Mouse (Mus musculus): ENCODE results near the gene Mon1a.

Gene Mon1a

DNA sequence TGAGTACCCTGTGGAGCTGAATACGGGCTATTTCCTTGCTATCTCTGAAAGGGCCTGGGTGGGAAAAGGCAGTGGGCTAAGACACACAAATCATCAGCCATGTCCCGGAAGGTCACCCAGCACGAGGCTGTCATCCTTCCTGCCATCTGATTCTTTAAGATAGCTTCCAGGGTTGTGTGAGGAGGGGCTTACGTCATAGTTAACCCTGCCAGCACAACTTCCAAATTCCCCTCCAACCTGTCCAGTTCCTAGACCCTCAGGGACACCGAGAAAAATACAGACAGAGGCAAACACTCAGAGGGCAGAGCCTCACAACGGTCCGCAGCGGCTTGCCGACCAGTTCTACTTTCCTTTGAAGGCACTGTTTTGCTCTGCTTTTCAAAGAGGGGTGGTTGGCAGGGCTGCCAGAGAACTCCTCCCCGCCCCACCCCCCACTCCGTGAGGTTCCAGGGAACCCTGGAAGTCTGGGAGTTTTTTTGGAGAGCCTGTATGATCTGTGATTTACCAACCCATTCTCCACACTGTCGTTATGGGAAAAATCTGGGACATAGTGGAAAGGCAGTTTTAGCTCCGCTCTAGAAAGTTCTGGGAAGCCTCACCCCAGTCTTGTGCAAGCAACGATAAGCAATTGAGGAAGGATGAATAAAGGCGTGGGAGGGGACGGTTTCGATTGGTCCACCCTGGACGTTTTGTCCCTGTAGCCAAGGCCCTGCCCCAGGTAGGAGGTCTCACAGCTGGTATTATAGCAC is 20.6 kb downstream of the Mon1a start:
- DNase-seq (ENCODE audit: low spot score in 2 of 2): no peak

DNA sequence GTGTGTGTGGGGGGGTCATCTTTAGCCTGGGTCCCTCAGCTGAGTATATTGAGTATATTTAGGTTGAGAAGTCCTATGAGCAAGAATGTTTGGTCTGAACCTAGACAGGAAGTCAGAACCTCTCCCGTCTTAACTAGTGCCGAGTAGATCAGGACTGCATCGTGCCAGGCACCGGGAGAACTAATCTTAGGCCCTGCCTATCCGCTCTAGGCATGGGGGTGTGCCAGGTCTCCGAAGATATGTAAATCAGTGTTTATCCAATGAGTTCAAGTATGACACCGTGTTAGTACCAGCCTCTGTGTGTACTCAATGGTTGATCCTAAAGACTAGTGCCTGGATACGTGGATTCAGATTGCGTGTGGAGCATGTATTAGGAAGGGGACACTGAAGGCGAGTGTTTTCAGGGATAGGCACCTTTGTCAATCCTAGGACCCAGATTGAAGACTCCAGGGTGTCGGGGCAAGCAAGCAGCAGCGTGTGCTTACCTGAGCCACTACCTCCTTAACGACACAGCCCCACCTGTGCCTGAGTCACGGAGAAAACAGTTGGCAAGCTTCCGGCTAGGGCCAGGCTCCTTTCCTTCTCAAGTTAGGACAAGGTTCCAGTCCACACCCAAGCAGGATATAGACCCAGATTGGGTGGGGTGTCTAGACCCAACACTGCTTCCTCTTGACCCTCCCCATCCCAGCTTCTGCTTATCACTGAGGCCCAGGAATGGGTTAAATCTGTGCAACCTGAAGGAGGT is 22.2 kb downstream of the Mon1a start:
- DNase-seq (ENCODE audit: low spot score in 2 of 2): no peak

DNA sequence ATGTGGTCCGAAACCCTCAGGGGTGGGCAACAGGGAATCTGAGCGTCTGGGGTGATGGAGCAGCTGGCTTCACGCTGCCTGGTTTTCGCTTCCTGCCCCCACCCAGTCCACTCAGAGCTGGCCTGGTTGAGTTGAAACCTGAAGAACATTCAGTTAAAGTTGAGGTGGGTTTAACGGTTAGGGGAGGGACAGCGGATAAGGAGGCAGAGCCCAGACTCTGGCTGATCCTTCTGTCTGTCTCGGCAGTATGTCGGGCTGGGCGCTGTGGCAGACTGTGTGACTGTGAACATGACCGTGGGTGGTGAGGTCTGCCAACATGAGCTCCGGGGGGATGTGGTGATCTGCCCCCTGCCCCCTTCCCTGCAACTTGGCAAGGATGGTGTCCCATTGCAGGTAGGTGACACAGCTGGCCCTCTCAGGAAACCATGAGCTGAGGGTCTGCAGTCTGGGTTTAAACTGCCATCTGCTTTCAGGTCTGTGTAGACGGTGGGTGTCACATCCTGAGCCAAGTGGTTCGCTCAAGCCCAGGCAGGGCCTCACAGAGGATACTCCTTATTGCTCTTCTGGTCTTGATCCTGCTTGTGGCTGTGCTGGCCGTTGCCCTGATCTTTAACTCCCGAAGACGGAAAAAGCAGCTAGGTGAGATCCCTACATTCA is 26.9 kb downstream of the Mon1a start:
- no peak for DNase-seq (ENCODE audit: low spot score in 2 of 2)

DNA sequence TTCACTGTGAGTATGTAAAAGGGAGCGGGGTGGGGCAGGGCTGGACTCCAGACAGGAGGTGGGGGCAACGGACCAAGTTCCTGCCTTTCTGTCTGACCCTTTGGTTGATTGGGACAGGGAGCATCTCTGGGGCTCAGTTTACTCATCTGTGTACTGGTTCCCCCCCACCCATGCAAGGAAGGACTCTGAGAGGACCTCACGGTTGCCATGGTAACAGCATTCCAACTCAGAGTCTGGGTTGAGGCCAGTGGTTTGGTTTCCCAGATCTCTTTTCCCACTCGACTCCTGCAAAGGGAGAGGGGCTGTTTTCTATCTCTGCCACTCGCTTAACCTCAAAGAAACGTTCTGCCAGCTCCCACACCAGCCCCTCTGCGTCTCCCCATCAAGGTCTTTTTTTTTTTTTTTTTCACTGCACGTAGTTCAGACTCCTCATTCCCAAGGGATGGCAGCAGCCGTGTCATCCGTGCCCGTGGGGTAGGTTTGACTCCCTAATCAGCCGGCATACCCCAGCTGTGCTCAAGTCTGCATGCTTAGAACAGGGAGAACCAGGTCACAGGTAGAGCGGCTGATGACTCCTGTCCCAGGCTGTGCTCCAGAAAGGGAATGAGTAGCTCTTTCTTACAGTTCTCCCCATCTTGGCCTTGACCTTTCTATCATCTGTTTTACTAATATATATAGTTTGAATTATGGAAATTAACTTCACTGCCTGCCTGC is 30.1 kb downstream of the Mon1a start:
- DNase-seq (ENCODE audit: low spot score in 2 of 2): no peak

DNA sequence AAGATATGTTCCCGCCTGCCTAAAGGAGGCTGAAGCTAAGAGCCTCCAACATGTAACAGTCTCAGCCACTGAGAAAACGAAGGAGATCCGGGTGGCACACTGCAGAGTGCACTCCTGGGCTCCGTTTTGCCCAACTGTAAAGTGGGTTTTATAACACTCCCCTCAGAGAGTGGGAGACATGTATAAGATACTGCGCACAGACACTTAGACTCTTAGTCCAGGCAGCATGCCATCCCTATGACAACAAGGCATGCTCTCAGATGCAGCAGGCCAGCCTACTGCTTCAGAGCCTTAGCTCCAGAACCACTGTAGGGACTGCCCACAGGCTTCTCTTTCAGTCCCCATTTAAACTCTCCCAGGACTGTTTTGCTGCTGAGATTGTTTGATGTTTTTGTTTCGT is 30.9 kb downstream of the Mon1a start:
- DNase-seq (ENCODE audit: low spot score in 2 of 2): no peak

DNA sequence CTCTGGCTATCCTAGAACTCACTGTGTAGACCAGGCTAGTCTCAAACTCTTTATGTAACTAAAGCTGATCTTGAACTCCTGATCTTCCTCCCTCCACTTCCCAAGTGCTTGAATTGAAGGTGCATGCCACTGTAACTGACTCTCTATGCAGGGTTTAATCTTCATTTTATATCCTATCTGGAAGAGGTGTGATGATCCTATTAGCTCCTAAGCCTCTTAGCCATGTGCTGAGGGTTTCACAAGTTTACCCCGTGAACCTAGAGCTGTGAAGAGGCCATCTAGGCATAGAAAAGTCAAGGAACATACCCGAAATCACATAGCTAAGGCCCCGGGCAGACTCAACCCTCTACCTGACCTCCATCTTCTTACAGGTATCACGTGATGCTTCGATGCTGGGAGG is 31.5 kb downstream of the Mon1a start:
- DNase-seq (ENCODE audit: low spot score in 2 of 2): no peak

DNA sequence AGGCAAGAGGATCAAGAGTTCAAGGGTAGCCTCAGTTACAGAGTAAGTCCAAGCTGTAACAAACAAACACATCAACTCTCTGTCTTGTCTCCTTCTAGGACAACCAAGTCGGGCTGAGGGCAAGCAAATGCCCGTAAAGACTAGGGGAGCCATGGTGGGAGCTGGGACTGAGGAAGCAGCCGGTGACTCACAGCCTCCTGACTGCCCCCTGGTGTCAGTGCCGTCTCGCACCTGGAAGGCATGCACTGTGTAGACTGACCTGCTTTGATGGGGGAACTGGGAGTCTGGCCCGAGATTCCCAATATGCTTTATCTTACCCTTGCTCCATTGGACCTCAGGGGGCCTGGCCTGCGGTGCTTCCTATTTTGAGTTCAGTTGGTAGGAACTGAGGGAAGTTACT is 35.1 kb downstream of the Mon1a start:
- no peak for DNase-seq (ENCODE audit: low spot score in 2 of 2)

DNA sequence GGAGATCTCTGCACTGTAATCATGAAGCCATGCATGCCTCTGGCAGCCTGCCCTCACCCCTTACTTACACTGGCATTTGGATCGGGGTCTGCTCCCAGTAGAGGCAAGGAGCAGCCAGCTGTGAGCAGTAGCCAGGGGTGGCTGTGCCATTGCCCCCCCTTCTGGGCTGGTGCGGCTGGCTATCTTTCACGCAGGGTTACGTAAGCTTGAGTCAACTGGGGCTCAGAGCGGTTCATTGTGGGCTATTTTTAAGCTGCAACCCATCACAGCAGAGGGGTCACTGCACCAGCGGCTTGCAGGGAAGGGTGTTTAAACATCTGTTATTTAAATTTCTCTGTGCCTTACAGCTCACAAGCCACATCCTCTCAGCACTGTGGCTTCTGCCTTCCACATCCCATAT is 36.0 kb downstream of the Mon1a start:
- DNase-seq (ENCODE audit: low spot score in 2 of 2): no peak

DNA sequence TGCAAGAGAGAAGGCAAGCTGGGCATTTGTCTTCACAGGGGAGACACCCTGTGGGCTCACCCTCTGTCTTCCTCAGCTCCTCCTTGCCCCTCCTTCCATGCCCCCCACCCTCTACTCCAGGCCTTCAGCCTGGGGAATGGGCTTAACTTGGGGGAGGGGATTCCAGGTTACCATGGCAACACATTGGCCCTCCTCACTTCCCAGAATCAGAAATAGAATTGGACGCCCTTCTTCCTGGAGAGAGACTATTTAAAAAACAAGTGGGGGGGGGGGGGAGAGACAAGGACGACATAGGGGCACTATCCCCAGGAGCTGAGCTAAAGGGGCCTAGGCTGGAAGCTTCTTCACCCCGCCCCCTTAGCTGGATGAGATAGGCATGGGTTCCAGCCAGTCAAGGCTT is 37.3 kb downstream of the Mon1a start:
- DNase-seq (ENCODE audit: low spot score in 2 of 2): no peak

DNA sequence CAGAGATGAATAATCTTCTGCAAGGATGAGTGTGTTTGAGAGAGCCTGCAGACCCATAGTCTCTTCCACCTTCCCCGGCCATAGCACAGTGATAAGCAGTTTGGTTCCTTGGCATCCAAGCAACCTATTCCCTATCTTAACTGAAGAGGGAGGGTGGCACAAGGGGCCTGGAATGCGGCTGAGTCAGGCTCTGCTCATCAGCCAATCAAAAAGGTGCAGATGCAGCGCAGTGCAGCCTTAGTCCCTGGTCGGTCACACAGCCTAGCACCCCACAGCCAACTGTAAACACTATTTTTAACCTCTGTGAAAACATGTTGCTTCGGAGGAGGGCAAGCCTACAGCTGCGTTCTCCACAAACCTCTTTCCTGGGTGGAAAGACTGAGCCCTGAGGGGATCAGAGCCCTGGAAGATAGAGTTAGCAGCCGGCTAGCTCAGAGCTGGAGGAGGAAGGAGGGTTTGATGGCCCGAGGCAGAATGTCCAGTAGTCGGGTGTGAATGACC is 39.0 kb downstream of the Mon1a start:
- no peak for DNase-seq (ENCODE audit: low spot score in 2 of 2)

DNA sequence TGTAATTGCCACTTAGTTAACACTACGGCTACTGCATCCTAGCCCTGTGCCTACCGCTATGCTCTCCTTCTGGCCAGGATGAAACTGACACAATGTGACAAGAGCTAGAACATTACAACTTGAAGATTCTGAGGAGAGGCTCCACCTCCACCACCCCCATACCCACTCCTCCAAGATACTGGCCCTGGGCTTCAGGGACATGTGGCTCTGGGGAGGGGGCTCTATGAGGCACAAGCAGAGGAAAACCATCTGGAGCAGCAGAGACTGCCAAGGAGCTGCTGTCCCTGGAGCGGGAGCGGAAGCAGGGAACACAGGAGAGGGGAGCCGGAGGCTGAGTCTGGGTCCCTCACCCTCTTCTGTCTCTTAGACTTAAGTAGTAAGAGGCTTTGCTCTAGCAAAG is 39.8 kb downstream of the Mon1a start:
- DNase-seq (ENCODE audit: low spot score in 2 of 2): no peak

DNA sequence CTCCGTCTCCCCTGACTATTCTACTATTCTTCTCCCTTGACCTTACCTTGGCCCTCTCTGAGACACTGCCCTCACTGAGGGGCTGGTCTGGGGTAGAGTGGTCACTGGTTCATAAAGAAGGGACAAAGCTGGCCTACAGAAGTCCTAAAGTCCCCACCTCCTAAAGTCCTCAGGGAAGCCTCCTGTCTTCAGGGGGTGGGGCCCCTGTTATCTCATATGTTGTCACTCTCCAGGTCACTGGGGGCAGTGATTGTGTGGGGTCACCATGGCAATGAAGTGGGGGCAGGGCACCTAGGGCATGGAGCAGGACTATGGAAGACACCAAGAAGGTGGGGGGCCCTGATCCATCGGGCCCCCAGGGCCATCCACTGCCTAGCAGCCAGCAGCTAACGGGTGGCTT is 40.2 kb downstream of the Mon1a start, which contains the start of gene Actl11:
Gene Actl11 (plus strand): TSS at position 301 of the 400 bp plus-strand sequence.
- no peak for DNase-seq (ENCODE audit: low spot score in 2 of 2)

DNA sequence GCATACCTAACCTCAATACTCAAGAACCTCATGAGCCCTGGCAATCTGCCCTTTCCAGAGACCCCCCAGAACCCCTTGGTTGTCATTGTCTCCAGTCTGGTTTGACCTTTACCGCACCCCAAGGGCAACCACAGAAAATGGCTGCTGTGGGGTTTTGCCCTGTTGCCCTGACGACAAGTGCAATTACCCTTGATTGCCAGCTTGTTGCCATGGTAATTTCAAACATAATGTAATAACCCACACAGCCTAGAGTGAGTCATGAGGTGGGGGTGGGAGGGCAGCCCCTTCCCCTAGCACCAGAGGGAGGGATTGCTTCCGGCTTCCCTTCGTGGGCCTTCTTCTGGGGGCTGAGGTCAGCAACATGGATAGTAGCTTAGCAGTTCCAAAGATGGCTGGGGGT is 44.3 kb downstream of the Mon1a start:
- no peak for DNase-seq (ENCODE audit: low spot score in 2 of 2)

DNA sequence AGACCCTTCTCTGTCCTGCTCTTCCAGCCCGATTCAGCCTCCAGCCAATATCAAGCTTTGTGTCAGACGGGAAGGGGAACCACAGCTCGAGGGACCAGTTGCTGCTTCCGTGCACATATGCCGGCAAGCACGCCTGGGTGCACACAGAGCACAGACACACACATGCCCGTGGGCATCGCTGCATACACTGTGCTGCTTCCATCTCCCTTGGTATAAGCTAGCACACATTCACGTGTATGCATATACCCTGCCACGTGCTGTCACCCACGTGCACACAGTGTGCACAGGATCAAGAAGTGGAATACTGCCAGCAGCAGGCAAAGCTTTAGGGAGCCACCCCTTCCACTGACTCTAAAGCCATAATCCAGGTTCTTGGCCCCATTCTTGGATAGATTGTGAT is 46.2 kb downstream of the Mon1a start:
- peak; percentile 45 to 55 for DNase-seq (ENCODE audit: low spot score in 2 of 2)

DNA sequence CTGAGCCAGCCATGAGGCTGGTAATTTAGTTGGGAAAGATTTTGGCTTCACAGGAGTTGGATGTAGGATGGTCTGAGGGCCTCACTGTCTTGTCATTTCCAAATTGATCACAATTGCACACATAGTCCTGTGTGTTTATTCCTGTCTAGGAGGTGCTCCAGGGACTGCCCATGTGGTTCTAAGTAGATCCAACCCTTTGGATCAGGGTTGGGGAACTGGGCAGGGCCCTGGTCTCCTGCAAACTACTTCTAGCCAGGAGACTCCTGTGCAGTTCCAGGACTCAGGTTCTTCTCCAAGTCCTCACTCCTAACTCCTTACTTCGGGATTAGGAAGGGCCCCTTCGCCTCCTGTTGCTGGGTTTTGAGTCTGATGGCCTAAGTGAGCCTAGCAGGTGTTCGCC is 47.4 kb downstream of the Mon1a start, which contains the start of gene Camkv:
Gene Camkv (plus strand): TSS at position 301 of the 400 bp plus-strand sequence.
- no peak for DNase-seq (ENCODE audit: low spot score in 2 of 2)

DNA sequence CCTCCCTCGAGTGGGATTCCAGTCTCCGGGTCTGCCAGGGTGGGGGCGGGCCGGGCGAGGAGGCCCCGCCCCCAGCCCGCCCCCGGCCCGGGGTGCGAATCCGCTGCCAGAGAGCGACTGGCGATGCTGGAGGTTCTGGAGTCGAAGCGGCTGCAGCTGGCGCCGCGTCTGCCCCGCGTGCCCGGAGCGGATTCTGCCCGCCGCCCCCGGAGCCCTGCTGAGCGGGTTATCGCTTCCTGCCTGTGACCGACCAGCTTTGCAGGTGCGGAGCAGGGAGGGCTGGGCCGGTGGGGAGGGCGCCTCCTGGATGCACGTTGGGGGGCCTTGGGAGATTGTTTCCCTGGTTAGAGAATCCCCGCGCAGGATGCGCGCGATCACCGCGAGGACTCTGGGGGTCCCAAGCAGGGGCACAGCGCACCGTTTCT is 47.9 kb downstream of the Mon1a start:
- DNase-seq (ENCODE audit: low spot score in 2 of 2): peak; percentile 46 to 59

DNA sequence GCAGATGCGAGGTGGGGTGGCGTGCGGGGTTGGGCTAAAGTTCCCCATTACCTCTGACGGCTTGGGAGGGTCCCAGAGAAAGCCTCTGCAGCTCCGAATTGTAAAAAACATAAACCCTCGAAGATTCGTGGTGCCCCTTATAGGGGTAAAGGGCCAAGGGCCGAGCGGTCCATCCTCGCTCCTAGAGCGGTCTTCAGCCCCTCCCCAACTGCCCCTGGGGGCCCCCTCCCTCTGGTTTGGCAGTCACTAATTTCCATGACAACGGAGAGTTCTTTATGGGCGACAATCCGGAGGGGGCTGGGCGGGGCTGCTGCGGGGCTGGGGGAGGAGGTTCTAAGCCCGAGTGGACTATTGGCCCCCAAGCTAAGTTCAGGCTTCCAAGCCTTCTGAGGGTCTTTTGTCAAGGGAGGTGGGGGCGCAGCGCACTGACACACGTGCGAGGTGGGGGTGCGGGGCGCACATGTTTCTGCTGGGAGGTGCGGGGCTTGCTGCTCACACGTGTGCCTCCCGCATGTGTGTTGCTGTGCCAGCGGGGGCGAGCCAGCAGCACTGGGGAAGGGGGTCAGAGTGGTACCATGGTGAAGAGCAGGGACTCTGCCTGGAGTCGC is 48.4 kb downstream of the Mon1a start:
- DNase-seq (ENCODE audit: low spot score in 2 of 2): peak; percentile 50 to 65

DNA sequence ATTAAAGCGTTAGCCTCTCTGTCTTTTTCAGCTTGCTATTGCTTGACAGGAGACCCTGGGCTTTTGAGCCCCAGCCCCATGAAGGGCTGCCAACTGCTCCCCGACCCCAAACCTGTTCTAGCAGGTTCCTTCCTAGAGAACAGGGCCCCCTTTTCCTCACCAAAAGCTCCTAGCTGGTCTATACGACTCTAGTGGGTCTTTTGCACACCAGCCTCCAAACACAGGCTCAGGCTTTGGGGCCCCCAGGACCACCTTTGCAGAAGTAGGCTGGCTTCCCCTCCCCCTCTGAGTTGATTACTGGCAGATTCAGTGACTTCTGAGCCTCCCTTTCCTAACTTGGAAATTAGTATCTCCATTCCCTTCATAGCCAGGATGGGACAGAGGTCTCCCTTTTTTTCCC is 48.9 kb downstream of the Mon1a start:
- DNase-seq (ENCODE audit: low spot score in 2 of 2): no peak

DNA sequence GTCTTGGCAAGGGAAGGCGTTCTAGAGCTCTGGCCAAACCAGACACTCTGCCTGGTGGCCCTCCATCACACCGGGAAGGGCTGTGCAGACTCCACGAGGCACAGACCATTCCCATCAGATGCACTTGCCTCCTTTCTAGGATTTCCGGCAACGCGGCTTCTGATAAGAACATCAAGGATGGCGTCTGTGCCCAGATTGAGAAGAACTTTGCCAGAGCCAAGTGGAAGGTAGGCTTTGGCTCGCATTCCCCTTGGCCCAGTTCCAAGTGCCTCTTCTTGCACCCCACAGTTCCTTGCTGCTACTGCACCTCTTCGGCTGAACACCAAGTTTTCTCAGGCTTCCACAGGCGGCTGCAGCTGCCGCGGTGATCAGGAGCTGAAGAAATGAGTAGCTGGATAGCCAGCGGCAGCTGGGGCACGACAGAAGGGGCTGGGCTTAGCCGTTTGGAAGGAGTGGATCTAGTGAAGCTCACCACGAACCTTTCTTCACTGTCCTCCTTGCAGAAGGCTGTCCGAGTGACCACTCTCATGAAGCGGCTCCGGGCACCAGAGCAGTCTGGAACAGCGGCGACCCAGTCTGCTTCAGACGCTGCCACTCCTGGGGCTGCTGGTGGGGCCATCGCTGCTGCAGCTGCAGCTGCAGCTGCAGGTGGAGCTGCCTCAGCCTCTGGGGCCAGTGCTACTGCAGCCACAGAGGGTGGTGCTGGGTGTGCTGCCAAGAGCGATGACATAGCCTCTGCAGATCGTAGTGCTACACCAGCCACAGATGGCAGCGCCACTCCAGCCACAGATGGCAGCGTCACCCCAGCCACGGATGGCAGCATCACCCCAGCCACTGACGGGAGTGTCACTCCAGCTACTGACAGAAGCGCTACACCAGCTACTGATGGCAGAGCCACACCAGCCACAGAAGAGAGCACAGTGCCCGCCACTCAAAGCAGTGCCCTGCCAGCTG is 59.6 kb downstream of the Mon1a start:
- peak in 1 of 2 experiments; percentile 34 for DNase-seq (ENCODE audit: low spot score in 2 of 2)

Data from right cerebral cortex, postnatal 36 days (tissue).